Mouse (Mus musculus) gastrocnemius, postnatal 10 days (tissue): ENCODE measurements around the gene 6030468B19Rik. TPM values are rescaled to one million over a fixed set of nuclear protein-coding genes. Genes with fewer than 3 reads are reported as not detected.

Source experiments
- total RNA-seq, 2 experiments: library from RNA; stranded (reverse); gene quantifications; 2 replicates each; pipeline ENCODE4 v1.2.3; 2021

The 6030468B19Rik gene
- total RNA-seq, 2 experiments from 2014 or later = not detected

Other genes with a start within 250 kb of the 6030468B19Rik start
- gene Tnrc6c, start 143.4 kb upstream of the 6030468B19Rik start, total RNA-seq = 10 to 100 TPM; 20.5 to 25.8 TPM
- 1 to 10 TPM; 1.2 to 1.7 TPM for gene Tmc8, start 15.6 kb upstream of the 6030468B19Rik start, total RNA-seq
- 10 to 100 TPM; 17.2 to 20.9 TPM for gene Tmc6, start 15.5 kb upstream of the 6030468B19Rik start, total RNA-seq
- 1 to 10 TPM; 1.2 to 3.3 TPM for gene Gm20708, start 12.0 kb downstream of the 6030468B19Rik start, total RNA-seq
- gene Syngr2, start 12.0 kb downstream of the 6030468B19Rik start, total RNA-seq = 10 to 100 TPM; 90.3 to 95.1 TPM
- gene Afmid, start 28.3 kb downstream of the 6030468B19Rik start, total RNA-seq = 1 to 10 TPM; 5.1 to 5.3 TPM
- gene Tk1, start 28.4 kb downstream of the 6030468B19Rik start, total RNA-seq = 10 to 100 TPM; 14.3 to 20.5 TPM
- 10 to 100 TPM; 11.4 to 13.2 TPM for gene Birc5, start 51.6 kb downstream of the 6030468B19Rik start, total RNA-seq
- gene Tmem235, start 63.1 kb downstream of the 6030468B19Rik start, total RNA-seq = not detected
- gene Tha1, start 75.8 kb downstream of the 6030468B19Rik start, total RNA-seq = 1 to 10 TPM; 4.7 to 5.6 TPM
- gene Socs3, start 172.4 kb downstream of the 6030468B19Rik start, total RNA-seq = 1 to 10 TPM; 6.2 to 9.8 TPM
- 10 to 100 TPM; 17.8 to 21.6 TPM for gene Pgs1, start 188.6 kb downstream of the 6030468B19Rik start, total RNA-seq